Mouse (Mus musculus) erythroblast, embryonic 14.5 days (primary cell): ENCODE results near the gene Nemp2.

Source experiments
- GATA1 ChIP-seq: IDR thresholded peaks from 2 replicates; pipeline ENCODE4 v1.6.1; 2012; ENCODE audit warnings: low read length, inconsistent platforms, mixed read lengths
- TAL1 ChIP-seq: IDR thresholded peaks from 3 replicates; pipeline ENCODE4 v1.6.1; 2012; ENCODE audit warnings: low read length, inconsistent platforms, mixed read lengths

DNA sequence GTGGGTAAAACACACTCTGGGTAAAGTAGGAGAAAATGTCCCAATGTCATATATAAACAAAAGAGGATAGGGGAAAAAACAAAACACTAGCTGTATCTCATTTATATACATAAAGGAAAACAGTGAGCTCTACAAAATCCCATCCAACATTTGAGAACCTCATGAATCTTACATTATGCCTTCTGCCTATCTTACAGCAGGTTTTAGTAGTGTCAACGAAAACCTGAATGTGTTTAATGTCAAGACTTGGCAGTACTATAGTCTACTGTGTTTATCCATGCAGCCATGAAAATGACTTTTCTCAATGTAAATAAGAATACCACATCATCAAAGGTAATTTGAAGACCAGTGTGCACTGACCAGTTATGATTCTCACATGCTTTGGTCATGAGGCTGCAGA, 39.4 kb downstream of the Nemp2 start:
- no peak for TF ChIP-seq GATA1
- no peak for TF ChIP-seq TAL1
